Mouse (Mus musculus) heart, adult 11 months (tissue): ENCODE measurements around the gene Zfp488.

Source experiments
- DNase-seq: peaks from one replicate; pipeline ENCODE4 v3.0.0; 2022

The Zfp488 gene

DNA sequence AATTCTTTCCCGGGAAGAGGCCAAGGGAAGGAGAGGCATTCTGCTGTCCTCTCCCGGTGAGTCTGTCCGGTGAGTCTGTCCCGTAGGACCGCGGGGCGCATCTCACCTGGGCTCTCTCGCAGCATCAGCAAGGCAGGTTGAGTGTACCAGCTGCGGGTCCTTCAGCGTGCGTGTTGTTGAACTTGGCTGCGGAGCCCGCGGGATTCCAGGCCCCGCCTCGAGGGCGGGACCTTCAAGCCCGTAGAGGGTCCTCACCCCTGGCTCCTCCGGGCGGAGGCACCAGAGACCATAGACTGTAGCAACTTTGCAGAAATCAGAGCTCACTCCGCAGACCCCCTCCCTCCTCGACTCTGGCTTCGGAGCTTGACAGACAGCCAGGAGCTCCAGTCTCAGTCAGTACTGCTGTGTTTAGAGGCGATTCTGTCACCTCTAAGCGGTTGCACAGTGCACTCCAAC, at the start of gene Zfp488:
TSS of gene Zfp488 (minus strand) at position 161 of the 456 bp plus-strand sequence.
- DNase-seq, result peak; percentile 80

DNA sequence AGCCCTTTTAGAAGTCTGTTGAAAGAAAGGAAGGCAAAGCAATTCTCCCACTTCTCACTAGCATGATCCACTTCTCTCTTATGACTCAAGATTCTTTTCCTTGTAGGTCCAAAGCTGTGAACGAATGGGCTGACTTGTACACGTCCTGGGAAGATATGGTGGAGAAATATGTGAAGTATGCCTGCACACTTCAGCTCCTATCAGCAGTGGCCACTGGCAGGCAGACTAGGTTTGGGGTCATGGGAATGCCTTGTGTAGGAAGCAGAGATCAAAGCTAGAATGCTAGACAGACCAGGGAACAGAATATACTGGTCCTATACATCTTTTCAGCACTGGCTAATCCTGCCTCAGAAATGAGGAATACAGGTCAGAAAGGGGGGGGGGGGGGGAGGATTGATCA, 48.1 kb upstream of the Zfp488 start:
- DNase-seq, result peak; percentile 87

GRCm38 (mm10) chr14:34016938-34017337, 38.4 kb upstream of the Zfp488 start:
- DNase-seq, result no peak

DNA sequence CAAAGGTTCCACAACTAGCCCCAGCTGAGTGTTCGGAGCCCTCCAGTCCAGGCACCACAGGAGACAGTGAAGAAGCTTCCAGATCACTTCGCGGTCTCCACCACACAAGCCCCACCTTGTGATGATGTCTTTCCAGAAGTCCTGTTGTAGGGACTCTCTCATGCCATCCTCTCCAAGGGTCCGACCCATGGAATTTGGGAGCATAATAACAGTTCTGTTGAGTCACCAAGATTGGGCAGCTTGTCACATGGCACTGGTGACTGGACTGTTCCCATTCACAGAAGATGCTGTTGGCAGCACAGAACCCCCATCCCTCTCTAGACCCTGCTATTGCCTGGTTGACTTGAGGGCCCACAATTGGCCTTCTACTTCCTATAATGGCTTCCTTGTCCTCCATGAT, 37.8 kb upstream of the Zfp488 start, which contains the start of gene Gm5460:
TSS of gene Gm5460 (plus strand) at position 378 of the 400 bp plus-strand sequence.
- peak; percentile 68 for DNase-seq

GRCm38 (mm10) chr14:34015063-34015462, 36.5 kb upstream of the Zfp488 start, which contains the start of gene Gm30083:
Gm30083 (minus strand) TSS chr14:34015182.
- peak; percentile 57 for DNase-seq

DNA sequence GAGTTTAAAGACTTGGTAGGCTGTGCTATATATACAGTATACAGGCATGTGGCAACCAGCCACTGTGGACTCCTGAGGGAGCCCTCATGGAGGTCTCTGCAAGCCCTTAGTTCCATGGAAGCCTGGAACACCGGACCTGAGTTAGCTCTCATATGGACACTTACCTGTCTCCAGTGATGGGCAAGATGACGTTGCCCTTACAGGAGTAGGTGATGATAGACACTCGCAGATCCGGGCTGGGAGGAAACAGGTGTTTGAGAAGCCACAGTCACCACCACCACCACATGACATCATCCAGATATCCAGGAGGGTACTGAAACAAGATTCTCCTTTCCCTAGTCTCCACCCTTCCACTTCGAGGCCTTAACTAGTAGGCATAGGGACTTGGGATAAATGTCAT, 23.8 kb upstream of the Zfp488 start:
- peak; percentile 65 for DNase-seq

- peak; percentile 65 for DNase-seq
These were observed 22.9 kb upstream of the Zfp488 start for GRCm38 (mm10) chr14:34001445-34001844.

- DNase-seq, result peak; percentile 60
These were observed 21.5 kb upstream of the Zfp488 start for GRCm38 (mm10) chr14:34000076-34000475.

DNA sequence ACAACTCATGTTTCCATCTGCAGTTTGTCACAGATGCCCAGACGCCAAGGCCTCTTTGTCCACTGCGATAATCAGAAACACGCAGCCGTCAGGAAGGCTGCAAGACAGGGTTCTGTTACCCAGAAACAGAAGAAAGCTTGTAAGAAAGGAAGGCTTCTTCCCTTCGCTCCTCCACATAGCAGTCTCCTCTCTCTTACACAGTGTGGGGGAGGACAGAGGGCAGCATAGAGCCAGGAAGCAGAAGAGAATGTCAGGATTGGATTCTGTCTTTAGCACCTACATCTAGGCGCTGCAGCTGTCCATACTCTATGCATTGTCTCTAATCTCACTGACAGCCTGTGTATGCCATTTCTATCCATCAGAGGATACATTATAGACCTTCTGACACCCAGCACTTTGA, 18.9 kb upstream of the Zfp488 start:
- DNase-seq, result peak; percentile 55

DNA sequence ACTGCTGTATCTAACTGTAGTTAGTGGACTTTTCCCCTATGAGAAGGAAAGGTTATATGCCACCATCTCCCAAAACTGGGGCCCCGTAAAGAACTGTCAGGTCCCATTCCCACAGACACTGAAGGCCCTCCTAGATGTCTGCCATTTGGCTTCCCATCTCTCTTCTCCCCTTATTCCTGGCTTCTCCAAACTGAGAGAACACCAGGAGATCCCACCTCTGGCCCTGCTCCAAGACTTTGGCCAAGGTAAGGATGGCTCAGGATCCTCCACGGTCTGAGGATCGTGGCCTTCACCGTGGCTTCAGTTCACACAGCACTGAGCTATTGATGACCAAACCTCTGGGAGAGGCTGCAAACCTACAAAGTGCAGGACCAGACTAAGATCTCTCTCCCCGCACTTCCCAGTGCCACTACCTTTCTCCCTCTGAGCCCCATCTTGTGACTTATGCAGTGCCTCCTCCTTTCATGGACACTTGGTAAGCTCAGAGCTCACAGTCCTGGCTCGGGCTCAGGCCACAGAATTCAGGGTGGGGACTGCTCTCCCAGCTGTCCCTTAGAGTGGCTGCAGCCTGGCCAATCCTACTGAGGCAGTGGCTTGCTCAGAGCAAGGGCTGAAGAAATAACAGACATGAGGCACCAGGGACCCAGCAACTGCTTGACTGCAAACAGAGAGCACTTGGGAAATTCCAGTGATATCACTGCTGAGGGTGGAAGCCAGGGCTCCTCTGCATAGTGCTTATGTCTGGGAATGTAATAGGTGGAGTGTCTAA, 15.1 kb upstream of the Zfp488 start:
- DNase-seq, result peak; percentile 88

- DNase-seq, result peak; percentile 58
These were observed 14.5 kb upstream of the Zfp488 start for GRCm38 (mm10) chr14:33993051-33993450.

- DNase-seq, result peak; percentile 61
These were observed 13.4 kb upstream of the Zfp488 start for GRCm38 (mm10) chr14:33991971-33992370.

DNA sequence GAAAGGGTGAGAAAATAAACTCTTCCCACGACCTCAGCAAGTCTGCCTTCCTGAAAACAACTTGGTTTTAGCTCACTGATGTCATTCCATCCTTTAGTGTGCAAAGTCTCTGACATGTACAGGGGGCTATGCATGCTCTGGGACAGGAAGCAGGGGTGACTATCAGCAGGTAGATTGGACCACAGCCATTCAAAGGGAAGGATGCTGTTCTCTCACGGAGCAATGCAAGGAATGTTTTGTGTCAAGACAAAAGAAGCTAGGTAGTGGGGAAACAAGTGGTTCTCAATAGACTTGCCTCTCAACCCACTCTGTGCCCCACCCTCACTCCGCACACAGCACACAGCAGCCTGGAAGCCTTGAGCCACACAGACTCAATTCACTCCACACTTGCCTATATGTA, 10.6 kb upstream of the Zfp488 start:
- peak; percentile 28 for DNase-seq

- DNase-seq, result peak; percentile 58
These were observed 816 bp downstream of the Zfp488 start for GRCm38 (mm10) chr14:33977748-33978147.

- peak; percentile 42 for DNase-seq
These were observed 3.8 kb downstream of the Zfp488 start for GRCm38 (mm10) chr14:33974752-33975151.

DNA sequence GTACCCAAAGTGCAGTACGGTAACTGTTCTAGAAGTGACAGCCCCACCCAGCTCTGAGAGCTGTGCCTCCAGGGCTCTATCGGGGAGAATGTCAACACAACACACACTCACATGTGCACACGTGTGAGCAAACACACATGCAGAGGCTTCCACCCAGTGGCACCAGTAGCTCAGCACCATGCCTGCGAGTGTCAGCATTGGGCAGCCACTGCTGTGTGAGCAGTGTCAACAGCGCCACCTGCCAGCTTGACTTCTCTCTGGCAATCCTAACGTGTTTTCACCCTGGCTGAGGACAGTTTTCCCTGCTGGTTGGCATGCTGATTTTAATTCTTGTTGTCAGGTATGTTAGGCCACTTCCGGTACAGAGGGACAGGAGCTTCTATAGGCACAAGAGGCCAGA, 5.9 kb downstream of the Zfp488 start:
- no peak for DNase-seq

DNA sequence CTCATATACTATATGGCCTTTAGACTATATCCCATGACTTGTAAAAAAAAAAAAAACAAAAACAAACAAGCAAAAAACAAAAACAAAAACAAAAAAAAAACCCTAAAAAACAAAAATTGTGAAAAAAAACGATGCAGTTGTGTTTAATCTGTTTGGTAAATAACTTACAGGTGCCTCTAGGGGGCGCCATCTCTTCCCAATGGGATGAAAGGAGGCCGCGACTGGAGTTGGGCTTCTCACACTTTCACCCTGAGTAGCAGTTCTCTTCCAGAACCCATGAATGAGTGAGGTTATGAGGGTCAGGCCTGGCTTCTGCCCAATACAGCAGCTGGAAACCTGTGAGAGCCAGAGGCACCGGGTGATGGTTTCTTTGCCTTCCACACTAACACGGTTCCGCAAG, 12.9 kb downstream of the Zfp488 start:
- DNase-seq, result peak; percentile 82

DNA sequence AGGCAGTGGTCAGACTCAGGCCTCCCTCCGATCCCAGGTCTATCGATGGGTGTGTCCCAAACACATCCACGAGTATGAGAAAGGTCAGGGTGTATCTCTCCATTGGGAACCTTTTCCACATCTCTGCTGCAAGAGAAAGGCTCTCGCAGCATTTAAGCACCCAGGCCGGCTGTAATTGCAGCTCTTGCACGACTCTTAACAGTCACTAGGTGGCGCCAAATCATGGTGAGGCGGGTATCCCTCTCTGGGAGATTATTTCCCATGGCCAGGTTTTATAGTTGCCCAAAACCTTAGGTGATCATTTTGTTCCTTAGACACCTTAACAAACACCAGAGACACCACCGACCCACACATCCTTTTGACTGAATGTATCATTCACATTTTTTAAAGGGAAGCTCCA, 19.2 kb downstream of the Zfp488 start:
- peak; percentile 89 for DNase-seq

DNA sequence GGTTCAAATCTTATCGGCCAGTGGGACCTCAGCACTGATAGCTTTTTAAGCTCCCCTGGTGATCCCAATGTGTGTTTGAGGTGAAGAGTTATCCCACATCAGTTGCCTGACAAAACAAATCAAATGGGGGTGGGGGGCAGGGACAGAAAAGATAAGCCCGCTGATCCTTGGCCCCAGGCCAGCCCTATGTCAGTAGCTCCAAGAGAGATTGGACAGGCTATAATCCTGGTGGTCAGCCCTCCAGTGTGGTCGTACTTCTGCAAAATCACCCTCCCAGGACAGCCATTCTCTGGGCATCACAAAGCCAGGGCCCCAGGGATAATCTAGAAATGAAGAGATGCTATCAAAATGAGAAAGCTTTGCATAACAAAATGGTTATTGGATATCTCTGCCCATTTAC, 19.7 kb downstream of the Zfp488 start:
- peak; percentile 68 for DNase-seq

DNA sequence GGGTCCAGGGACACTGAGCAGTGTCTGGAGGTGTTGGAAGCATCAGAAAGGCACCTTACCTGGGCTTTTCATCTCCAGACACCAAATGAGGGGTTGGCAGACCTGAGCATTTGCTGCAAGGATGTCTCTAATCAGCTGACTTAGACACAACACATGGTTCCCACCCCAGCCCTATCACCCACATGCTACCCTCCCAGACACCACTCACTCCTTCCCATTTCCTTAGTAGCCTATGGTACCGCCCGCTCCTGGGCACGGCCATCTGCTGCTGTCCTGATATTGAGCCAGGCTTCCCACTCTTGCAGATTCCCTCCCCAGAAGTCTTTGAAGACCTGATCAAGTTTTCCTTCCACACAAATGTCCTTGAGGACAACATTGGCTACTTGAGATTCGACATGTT, 20.4 kb downstream of the Zfp488 start:
- DNase-seq, result peak; percentile 76

DNA sequence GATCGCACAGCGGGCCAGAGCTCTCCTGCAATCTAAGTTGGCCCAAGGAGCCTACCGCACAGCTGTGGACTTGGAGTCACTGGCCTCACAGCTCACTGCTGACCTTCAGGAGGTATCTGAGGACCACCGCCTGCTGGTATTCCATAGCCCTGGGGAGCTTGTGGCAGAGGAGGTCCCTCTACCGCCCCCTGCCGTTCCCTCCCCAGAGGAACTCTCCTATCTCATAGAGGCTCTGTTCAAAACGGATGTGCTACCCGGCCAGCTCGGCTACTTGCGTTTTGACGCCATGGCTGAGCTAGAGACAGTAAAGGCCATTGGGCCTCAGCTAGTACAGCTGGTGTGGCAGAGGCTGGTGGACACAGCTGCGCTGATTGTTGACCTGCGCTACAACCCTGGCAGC, 22.5 kb downstream of the Zfp488 start:
- no peak for DNase-seq

DNA sequence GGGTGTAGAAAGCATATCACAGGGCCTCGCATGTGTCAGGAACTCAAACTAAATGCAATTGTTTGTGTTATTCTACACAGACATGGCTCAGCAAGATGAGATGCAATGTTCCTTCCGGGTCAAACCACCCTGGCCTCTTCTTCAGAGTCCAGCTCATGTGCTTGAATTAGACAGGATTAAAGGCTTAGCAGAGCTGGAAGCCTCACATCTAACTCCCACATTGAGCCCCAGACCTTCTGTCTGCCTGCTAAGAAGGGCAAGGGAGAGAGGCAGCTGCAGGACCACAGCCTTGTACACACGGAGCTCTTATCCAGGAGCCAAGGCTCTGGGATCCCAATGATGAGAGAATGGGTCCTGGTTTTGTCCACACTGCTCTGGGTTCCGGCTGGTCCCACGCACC, 24.8 kb downstream of the Zfp488 start, which contains the start of gene Rbp3:
TSS of gene Rbp3 (plus strand) at position 243 of the 400 bp plus-strand sequence.
- DNase-seq, result no peak

DNA sequence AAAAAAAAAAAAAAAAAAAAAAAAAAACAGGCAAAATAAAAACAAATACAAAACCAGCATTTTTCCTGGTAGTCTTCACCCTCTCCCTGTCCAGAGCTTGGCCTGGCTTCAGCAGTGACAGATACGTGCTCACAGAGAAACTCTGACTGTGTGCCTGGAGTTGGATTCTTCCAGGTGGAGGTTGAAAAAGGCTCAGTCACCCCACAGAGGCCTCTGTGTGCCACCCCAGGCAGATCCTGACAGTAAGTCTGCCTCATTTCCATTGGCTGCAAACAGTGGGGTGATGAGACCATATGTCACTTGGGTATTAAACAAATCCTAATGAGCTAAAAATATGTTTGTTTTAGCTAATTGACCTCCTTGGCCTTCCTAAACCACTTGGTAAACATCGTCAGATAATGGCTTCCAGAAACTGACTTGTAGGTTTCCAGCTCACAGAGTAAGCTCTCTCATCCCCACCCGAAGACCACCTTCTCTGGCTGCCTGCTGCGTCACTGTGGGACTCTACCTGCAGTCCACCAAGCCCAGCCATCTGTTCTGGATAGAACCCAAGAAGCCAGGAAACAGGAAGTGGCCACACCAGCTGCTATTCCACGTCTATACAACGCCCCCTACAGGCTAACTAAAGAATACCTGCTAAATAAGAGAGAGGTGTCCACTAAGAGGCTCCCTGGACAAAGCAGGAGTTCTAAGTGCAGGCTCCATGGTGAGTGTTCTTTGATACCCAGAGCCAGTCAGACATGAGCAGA, 26.2 kb downstream of the Zfp488 start:
- peak; percentile 81 for DNase-seq

DNA sequence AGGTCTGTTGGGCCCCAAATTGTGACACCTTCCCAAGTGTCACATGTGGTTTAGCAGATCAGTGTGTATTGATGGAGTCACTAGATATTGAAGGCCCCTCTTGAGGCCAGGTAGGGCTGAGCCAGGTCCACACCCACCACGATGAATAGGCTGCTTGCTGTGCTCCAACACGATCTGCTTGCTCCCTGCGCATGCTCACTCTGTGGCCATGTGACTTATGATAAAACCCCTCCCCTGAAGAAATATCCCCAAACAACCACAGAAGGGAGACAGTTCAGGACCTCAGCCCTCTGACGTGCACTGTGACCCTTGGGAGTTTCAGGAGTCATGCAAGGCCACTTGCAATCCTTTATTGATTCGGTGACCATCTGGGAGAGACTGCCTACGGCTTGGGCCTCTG, 32.4 kb downstream of the Zfp488 start:
- DNase-seq, result peak; percentile 86
